Mouse (Mus musculus) frontal cortex, postnatal 14 days (tissue): ENCODE measurements around the gene Hmgb4.

ENCODE experiments used
- DNase-seq, 2 experiments: peaks; one replicate each; pipeline ENCODE4 v3.0.0; 2022; ENCODE audit warnings: low spot score in 2 of 2

The Hmgb4 gene

DNA sequence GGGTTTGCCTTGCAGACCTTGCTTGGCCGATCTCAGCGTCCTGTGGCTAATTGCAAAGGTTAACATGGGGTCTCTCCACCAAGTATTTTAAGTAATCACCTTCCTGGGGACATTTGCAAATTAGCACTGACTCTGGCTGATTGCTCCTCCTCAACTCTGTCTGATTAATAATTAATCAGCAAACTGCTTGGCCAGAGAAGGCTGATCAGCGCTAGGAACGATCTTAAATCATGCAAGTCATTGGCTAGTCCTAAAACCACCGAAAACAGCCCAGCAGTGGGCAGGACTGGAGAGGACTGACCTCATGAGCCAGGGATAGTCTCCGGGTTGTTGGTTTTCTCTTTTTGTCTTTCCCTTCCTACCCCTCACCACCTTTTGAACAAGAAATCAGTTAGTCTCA lies 36.3 kb downstream of the Hmgb4 start:
- DNase-seq, result no peak

DNA sequence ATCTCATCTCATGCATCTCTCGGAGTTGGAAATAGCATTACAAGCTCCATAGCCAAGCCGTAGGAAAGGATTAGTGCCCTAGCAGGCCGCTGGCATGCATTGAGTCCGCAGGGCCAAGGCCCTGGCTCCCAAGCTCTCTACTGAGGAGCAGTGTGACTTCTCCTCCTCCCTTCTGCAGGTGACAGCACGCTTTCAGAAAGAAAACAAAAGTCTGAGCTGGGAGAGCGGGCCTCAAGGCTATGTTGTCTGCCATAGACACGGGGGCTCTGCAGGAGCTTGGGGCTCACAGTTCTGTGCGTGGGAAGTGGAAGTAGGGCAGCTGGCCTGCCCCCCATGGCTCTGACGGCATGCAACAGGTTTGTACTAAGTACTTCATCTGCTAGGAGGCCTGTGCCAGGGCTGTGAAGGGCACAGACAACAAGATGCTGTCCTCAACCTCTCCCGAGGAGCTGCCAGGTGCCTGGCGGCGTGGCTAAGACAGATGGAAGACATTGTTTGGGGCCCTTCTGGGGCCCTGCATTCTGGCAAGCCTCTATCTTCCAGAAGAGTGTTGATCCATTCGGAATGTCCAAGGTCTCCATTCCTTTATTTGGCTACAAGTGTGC lies 42.7 kb downstream of the Hmgb4 start:
- DNase-seq, result no peak
